Mouse (Mus musculus) liver, embryonic 11.5 days (tissue): ENCODE results near the gene Btbd7. TPM values are rescaled to one million over a fixed set of nuclear protein-coding genes. Genes with fewer than 3 reads are reported as not detected.
A peak's percentile ranks its signal among the peaks of the same experiment; 100 is the strongest.

Source experiments
- ATAC-seq: fragments of 200-750 bp; cut with Nextera tagmentation; replicated peaks from 2 replicates; pipeline ENCODE4 v1.8.0; 2017; ENCODE audit warnings: moderate number of reproducible peaks, mild to moderate bottlenecking, moderate TSS enrichment, moderate library complexity; ENCODE audit not compliant: low FRiP score
- DNase-seq: peaks from one replicate; pipeline ENCODE4 v3.0.0-alpha.2; 2017; ENCODE audit warnings: low spot score
- H3K27ac ChIP-seq: fragments of 300-500 bp; sonication (generic); 2 replicates; pipeline ENCODE4 v1.5.1; 2014; ENCODE audit warnings: mild to moderate bottlenecking, low read depth, low read length, control low read depth
- H3K27me3 ChIP-seq: fragments of 300-500 bp; sonication (generic); replicated peaks from 2 replicates; pipeline ENCODE4 v1.6.1; 2014; ENCODE audit warnings: low read length, mixed read lengths; ENCODE audit not compliant: control insufficient read depth, insufficient read depth
- H3K36me3 ChIP-seq: fragments of 300-500 bp; sonication (generic); 2 replicates; pipeline ENCODE4 v1.6.1; 2014; ENCODE audit warnings: mild to moderate bottlenecking, low read length, moderate library complexity, mixed read lengths; ENCODE audit not compliant: control insufficient read depth, insufficient read depth
- H3K4me1 ChIP-seq: fragments of 300-500 bp; sonication (generic); replicated peaks from 2 replicates; pipeline ENCODE4 v1.6.1; 2014; ENCODE audit warnings: low read length, mixed read lengths; ENCODE audit not compliant: control insufficient read depth, insufficient read depth
- H3K4me2 ChIP-seq: fragments of 300-500 bp; sonication (generic); 2 replicates; pipeline ENCODE4 v1.6.1; 2014; ENCODE audit warnings: mild to moderate bottlenecking, control low read depth, moderate library complexity
- H3K4me3 ChIP-seq: fragments of 300-500 bp; sonication (generic); 2 replicates; pipeline ENCODE4 v1.5.1; 2014; ENCODE audit warnings: low read depth, low read length, control low read depth
- H3K9ac ChIP-seq: fragments of 300-500 bp; sonication (generic); 2 replicates; pipeline ENCODE4 v1.6.1; 2014; ENCODE audit warnings: low read depth, low read length, control low read depth
- H3K9me3 ChIP-seq: fragments of 300-500 bp; sonication (generic); 2 replicates; pipeline ENCODE4 v1.6.1; 2016; ENCODE audit warnings: low read length, inconsistent platforms, mixed read lengths; ENCODE audit not compliant: control insufficient read depth
- WGBS: fragments of 180-500 bp; shearing (Covaris S2); extraction: QIAGEN DNeasy Blood & Tissue Kit; methylation state at CpG from one replicate; pipeline ENCODE4 v1.1.7; 2014; 5-methylcytosine and 5-hydroxymethylcytosine counted together
- polyA plus RNA-seq: library from polyadenylated mRNA; unstranded; fragments of >200 nt; fragmentation: Nextera tagmentation; extraction: Ambion mirVana; gene quantifications from 2 replicates; pipeline ENCODE4 v1.2.1, GENCODE M21; 2014

Btbd7 gene
- polyA plus RNA-seq, 1 experiment from 2014 or later, result 11.1 TPM

DNA sequence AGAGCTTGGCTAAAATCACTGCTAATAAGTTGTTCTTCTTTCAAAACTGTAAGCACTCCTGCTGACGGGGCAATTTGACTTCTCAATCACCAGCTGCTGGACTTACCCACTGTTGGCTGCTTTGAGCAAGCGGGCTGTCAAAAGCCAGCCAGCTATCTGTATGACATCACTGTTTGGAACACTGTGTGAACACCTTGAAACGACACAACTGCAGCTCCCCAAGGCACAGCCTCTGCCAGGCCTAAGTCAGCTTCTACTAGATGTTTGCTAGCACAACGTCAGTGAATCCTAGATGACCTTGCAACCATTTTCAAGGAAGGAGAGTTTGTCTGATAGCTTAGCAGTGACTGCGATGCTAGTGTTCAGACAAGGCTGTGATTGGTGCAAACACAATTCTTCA lies 139.2 kb downstream of the Btbd7 start:
- H3K27me3 ChIP-seq, result no peaks in the 10 kb centered on the region
- no peak overlapping the region for H3K27ac ChIP-seq
- H3K36me3 ChIP-seq, result no peaks in the 10 kb centered on the region
- H3K4me2 ChIP-seq, result no peak overlapping the region
- no peak overlapping the region for H3K9ac ChIP-seq
- H3K9me3 ChIP-seq, result no peaks in the 10 kb centered on the region
- H3K4me1 ChIP-seq, result peaks cover 10% of the 10 kb centered on the region
- WGBS, result 81% methylated on average over 5 of the region's 5 CpGs
- ATAC-seq (no peak), DNase-seq (no peak)
- H3K4me3 ChIP-seq, result no peak overlapping the region

GRCm38 (mm10) chr12:102733381-102733780 lies 144.9 kb downstream of the Btbd7 start:
- H3K36me3 ChIP-seq, result no peaks in the 10 kb centered on the region
- H3K4me2 ChIP-seq, result no peak overlapping the region
- no peaks in the 10 kb centered on the region for H3K27me3 ChIP-seq
- H3K9me3 ChIP-seq, result no peaks in the 10 kb centered on the region
- H3K4me1 ChIP-seq, result peaks cover 15% of the 10 kb centered on the region
- no peak overlapping the region for H3K9ac ChIP-seq
- H3K27ac ChIP-seq, result no peak overlapping the region
- H3K4me3 ChIP-seq, result no peak overlapping the region
- WGBS, result 5% methylated on average over 4 of the region's 5 CpGs
- ATAC-seq (no peak; the same call in 1 of the 2 replicates), DNase-seq (no peak)

DNA sequence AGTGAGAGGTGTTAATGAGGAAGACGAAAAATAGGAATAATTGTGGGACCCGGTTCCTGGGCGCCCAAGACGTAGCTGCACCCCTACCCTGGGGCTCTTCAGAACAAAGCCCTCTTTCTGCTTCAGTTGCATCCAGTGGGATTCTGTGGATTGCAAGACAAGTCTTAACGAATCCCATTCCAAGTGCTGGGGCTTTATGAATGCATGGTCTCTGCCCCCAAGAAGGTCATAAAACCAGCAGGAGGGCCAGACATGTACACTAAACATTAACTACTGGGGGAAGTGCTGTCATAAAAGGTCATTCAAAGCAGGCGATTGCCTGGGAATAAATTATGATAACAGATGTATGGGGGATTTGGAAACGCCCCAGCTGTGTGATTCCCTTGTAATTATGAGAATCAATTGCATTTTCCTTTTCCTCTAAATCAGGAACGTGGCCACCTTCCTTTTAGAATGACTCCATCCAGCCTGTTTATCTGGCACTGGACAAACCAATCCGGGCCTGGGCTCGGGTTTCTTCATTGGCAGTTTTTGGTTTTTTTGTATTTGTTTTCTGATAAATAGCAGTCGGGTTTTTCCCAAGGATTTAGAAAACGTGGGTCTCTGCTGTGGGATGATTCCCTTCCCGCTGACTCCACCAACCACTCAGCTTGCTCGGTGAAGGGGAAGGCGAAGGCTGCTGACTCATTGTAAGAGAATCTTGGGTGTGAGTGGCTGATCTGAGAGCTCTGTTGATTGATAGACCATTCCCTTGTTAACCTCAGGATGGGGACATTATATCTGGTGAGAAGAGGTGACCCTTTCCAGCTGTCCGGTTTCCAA lies 147.3 kb downstream of the Btbd7 start:
- Histone ChIP-seq H3K27ac (peak overlapping the region; percentile 38; the same call in 1 of the 2 replicates), H3K36me3 (no peaks in the 10 kb centered on the region), H3K4me3 (no peak overlapping the region), H3K9ac (0 out of 2 replicates have a peak overlapping the region, but pooled peaks have one; percentile 14), H3K4me1 (peaks cover 15% of the 10 kb centered on the region), H3K9me3 (no peaks in the 10 kb centered on the region), H3K4me2 (peak overlapping the region; percentile 58), H3K27me3 (no peaks in the 10 kb centered on the region)
- no peak for DNase-seq
- peak; percentile 6; the same call in 1 of the 2 replicates for ATAC-seq
- WGBS, result 49% methylated on average over 16 of the region's 16 CpGs

Other genes starting within 250 kb of the Btbd7 start
- 5.8 and 7.3 TPM in 2 replicates for gene Itpk1, start 173.5 kb downstream of the Btbd7 start, polyA plus RNA-seq
- 18.3 and 18.4 TPM in 2 replicates for gene Moap1, start 134.8 kb downstream of the Btbd7 start, polyA plus RNA-seq
- gene Tmem251, start 134.7 kb downstream of the Btbd7 start, polyA plus RNA-seq, result 12.6 and 14.0 TPM in 2 replicates
- gene Gm28051, start 120.7 kb downstream of the Btbd7 start, polyA plus RNA-seq, result not detected in 2 replicates
- gene Gon7, start 120.7 kb downstream of the Btbd7 start, polyA plus RNA-seq, result 31.0 and 36.8 TPM in 2 replicates
- gene Ubr7, start 120.5 kb downstream of the Btbd7 start, polyA plus RNA-seq, result 53.3 and 57.2 TPM in 2 replicates
- gene Gm20604, start 119.8 kb downstream of the Btbd7 start, polyA plus RNA-seq, result 17.5 and 19.1 TPM in 2 replicates
- gene Cox8c, start 20.8 kb upstream of the Btbd7 start, polyA plus RNA-seq, result not detected in 2 replicates
- 0.04 and 0.23 TPM in 2 replicates for gene Unc79, start 70.4 kb upstream of the Btbd7 start, polyA plus RNA-seq